Mouse (Mus musculus) hindbrain, embryonic 14.5 days (tissue): Measurements from ENCODE around the gene Smagp. TPM values are rescaled to one million over a fixed set of nuclear protein-coding genes. Genes with fewer than 3 reads are reported as not detected.

Experiments used
- ATAC-seq: fragments of 200-750 bp; cut with Nextera tagmentation; 2 replicates; pipeline ENCODE4 v1.8.0; 2017; ENCODE audit warnings: moderate number of reproducible peaks, mild to moderate bottlenecking, moderate TSS enrichment, moderate library complexity; ENCODE audit not compliant: low FRiP score
- DNase-seq: peaks from one replicate; pipeline ENCODE4 v3.0.0-alpha.2; 2015; ENCODE audit warnings: low spot score
- H3K27ac ChIP-seq: fragments of 300-500 bp; sonication (generic); 2 replicates; pipeline ENCODE4 v1.5.1; 2014; ENCODE audit warnings: mild to moderate bottlenecking, moderate library complexity
- H3K27me3 ChIP-seq: fragments of 300-500 bp; sonication (generic); 2 replicates; pipeline ENCODE4 v1.6.1; 2014; ENCODE audit warnings: mild to moderate bottlenecking, low read length, mixed read lengths; ENCODE audit not compliant: control insufficient read depth, insufficient read depth
- H3K36me3 ChIP-seq: fragments of 300-500 bp; sonication (generic); replicated peaks from 2 replicates; pipeline ENCODE4 v1.6.1; 2014; ENCODE audit not compliant: control insufficient read depth, insufficient read depth
- H3K4me1 ChIP-seq: fragments of 300-500 bp; sonication (generic); replicated peaks from 2 replicates; pipeline ENCODE4 v1.6.1; 2014; ENCODE audit warnings: antibody characterized with exemption, low read length, mixed read lengths; ENCODE audit not compliant: control insufficient read depth, insufficient read depth
- H3K4me2 ChIP-seq: fragments of 300-500 bp; sonication (generic); replicated peaks from 2 replicates; pipeline ENCODE4 v1.6.1; 2014; ENCODE audit warnings: mild to moderate bottlenecking, moderate library complexity
- H3K4me3 ChIP-seq: fragments of 300-500 bp; sonication (generic); replicated peaks from 2 replicates; pipeline ENCODE4 v1.5.1; 2014; ENCODE audit warnings: mild to moderate bottlenecking, low read length
- H3K9ac ChIP-seq: fragments of 300-500 bp; sonication (generic); 2 replicates; pipeline ENCODE4 v1.6.1; 2014
- H3K9me3 ChIP-seq: fragments of 300-500 bp; sonication (generic); 2 replicates; pipeline ENCODE4 v1.6.1; 2016; ENCODE audit warnings: low read length; ENCODE audit not compliant: control insufficient read depth
- WGBS: fragments of 180-500 bp; shearing (Covaris S2); extraction: QIAGEN DNeasy Blood & Tissue Kit; methylation state at CpG from one replicate; pipeline ENCODE4 v1.1.7; 2014; 5-methylcytosine and 5-hydroxymethylcytosine counted together
- polyA plus RNA-seq: library from polyadenylated mRNA; unstranded; fragments of >200 nt; fragmentation: Nextera tagmentation; extraction: Ambion mirVana; gene quantifications from 2 replicates; pipeline ENCODE4 v1.2.1, GENCODE M21; 2014

Gene Smagp
- polyA plus RNA-seq, 1 experiment from 2014 or later, result 5.0 TPM

DNA sequence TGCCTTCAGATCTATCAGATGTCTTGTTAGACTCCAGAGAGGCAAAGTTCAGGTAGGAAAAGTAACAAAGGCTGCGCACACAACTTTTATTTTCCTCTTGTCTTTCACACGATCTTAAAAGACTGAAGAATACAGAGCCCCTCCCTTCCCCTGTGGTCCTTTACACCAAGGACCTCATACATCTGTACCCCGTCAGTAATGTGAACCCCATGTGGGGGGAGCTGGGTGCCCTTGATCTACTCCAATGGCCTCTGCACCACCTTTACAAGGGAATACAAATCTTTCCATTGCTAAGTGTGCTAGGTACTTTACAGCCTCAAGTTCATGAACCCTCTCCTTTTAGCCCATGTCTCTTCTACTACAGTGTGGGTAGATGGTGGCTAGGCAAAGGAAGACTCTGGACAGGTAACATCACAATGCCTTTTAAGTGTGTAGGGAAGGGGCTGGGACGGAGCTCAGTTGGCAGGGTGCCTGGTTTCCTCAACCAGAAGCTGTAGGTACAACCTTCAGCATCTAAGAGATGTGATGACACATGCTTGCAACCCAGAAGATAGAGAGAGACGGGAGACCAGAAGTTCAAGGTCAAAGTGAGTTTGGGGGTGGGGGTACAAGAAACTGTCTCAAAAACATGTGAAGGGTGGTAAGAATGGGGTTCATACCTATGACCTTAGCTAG, 31.3 kb upstream of the Smagp start:
- no peaks in the 10 kb centered on the region for H3K36me3 ChIP-seq
- no peaks in the 10 kb centered on the region for H3K27me3 ChIP-seq

GRCm38 (mm10) chr15:100667420-100667819, 30.7 kb upstream of the Smagp start:
- Histone ChIP-seq H3K4me3 (no peak overlapping the region), H3K9ac (no peak overlapping the region), H3K27me3 (no peaks in the 10 kb centered on the region), H3K27ac (no peak overlapping the region), H3K9me3 (no peaks in the 10 kb centered on the region), H3K4me2 (no peak overlapping the region), H3K4me1 (no peaks in the 10 kb centered on the region), H3K36me3 (no peaks in the 10 kb centered on the region)
- 65% methylated on average over 6 of the region's 6 CpGs for WGBS
- no peak for DNase-seq
- ATAC-seq, result no peak

More for the DNA sequence above, 31.3 kb upstream of the Smagp start:
- H3K4me2 ChIP-seq, result no peak overlapping the region
- no peaks in the 10 kb centered on the region for H3K9me3 ChIP-seq
- 91% methylated on average over 5 of the region's 5 CpGs for WGBS
- DNase-seq (no peak), ATAC-seq (no peak)
- no peaks in the 10 kb centered on the region for H3K4me1 ChIP-seq
- no peak overlapping the region for H3K27ac ChIP-seq
- H3K4me3 ChIP-seq, result no peak overlapping the region
- H3K9ac ChIP-seq, result no peak overlapping the region

DNA sequence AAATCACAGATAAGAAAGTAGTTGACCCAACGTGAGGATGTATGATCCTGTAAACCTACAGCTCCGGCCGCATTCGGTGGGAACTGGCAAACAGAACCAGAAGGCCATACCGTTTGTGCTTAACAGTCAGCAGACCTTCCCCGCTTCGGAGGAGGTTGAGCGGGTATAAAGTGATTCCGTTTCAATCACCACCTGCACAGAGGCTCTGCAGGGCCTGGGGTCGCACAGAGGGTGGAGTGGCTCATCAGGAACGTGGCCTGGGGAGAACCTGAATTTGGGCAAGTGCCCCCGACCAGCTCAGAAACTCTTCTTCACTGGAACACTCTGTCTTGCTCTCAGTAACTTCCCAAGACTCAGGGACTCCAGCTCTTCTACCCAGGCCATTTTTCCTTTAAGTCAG, 30.1 kb upstream of the Smagp start:
- Histone ChIP-seq H3K9me3 (no peaks in the 10 kb centered on the region), H3K27me3 (no peaks in the 10 kb centered on the region), H3K4me2 (no peak overlapping the region), H3K27ac (no peak overlapping the region), H3K9ac (no peak overlapping the region), H3K4me3 (no peak overlapping the region), H3K36me3 (no peaks in the 10 kb centered on the region), H3K4me1 (no peaks in the 10 kb centered on the region)
- WGBS, result 37% methylated on average over 12 of the region's 12 CpGs
- DNase-seq (no peak), ATAC-seq (no peak)

DNA sequence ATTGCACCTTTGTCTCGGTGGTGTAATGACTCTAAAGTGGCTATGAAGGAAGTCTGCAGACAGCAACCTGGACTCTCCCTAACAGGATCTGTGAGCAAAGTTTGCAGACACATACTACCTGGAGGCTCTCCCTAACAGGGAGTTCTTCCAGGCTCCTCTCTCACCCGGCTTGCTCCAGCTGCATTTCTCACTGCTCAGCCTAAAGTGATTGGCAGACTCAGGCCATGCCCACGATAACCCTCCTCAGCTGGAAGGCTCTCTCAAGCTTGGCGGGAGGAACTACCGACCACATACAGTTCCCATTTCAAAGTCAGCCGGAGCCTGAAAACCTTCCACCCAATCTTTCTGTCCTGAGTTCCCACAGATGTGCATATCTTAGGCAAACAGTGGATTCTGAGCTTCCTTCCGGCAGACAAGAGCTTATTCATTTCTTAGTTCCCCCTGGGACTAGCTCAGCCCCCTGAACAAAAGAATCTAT, 29.5 kb upstream of the Smagp start:
- Histone ChIP-seq H3K9ac (no peak overlapping the region), H3K27me3 (no peaks in the 10 kb centered on the region), H3K27ac (no peak overlapping the region), H3K4me2 (no peak overlapping the region), H3K9me3 (no peaks in the 10 kb centered on the region), H3K4me3 (no peak overlapping the region), H3K36me3 (no peaks in the 10 kb centered on the region), H3K4me1 (no peaks in the 10 kb centered on the region)
- ATAC-seq (no peak), DNase-seq (no peak)
- 8% methylated on average over 7 of the region's 7 CpGs for WGBS

- Histone ChIP-seq H3K4me1 (no peaks in the 10 kb centered on the region), H3K36me3 (no peaks in the 10 kb centered on the region), H3K9ac (no peak overlapping the region), H3K4me3 (no peak overlapping the region), H3K27me3 (no peaks in the 10 kb centered on the region), H3K27ac (no peak overlapping the region), H3K4me2 (no peak overlapping the region), H3K9me3 (no peaks in the 10 kb centered on the region)
- WGBS, result 46% methylated on average over 9 of the region's 9 CpGs
- DNase-seq (no peak), ATAC-seq (no peak)
Observed at GRCm38 (mm10) chr15:100665411-100666218, 28.9 kb upstream of the Smagp start.

- no peak for DNase-seq
- H3K9me3 ChIP-seq, result no peaks in the 10 kb centered on the region
- H3K27ac ChIP-seq, result no peak overlapping the region
- no peak overlapping the region for H3K9ac ChIP-seq
- no peaks in the 10 kb centered on the region for H3K27me3 ChIP-seq
- H3K4me2 ChIP-seq, result no peak overlapping the region
- no peak for ATAC-seq
- H3K36me3 ChIP-seq, result no peaks in the 10 kb centered on the region
- no peaks in the 10 kb centered on the region for H3K4me1 ChIP-seq
- no peak overlapping the region for H3K4me3 ChIP-seq
- 87% methylated on average over 9 of the region's 9 CpGs for WGBS
Observed at GRCm38 (mm10) chr15:100664813-100665274, 28.1 kb upstream of the Smagp start.

DNA sequence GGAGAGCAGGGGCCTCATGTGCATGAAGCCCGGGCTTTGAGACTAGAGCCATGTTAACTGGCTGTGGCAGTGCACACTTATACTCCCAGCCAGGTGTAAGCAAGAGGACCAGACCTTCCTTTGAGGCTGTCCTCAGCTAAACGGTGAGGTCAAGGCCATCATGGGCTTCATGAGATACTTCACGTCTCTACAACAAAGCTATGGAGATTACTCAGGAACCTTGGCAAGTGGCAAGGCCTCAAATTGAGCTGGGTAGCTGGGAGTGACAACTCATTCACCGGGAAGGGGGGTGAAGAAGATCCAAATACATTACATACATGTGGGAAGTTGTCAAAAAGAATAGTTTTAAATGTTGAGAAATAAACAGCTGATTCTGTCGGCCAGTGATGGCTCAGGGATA, 24.1 kb upstream of the Smagp start:
- 91% methylated on average over 5 of the region's 5 CpGs for WGBS
- H3K27ac ChIP-seq, result no peak overlapping the region
- ATAC-seq (no peak), DNase-seq (no peak)
- no peaks in the 10 kb centered on the region for H3K4me1 ChIP-seq
- no peak overlapping the region for H3K4me3 ChIP-seq
- no peak overlapping the region for H3K4me2 ChIP-seq
- no peak overlapping the region for H3K9ac ChIP-seq
- H3K9me3 ChIP-seq, result no peaks in the 10 kb centered on the region
- H3K27me3 ChIP-seq, result no peaks in the 10 kb centered on the region
- H3K36me3 ChIP-seq, result no peaks in the 10 kb centered on the region

- ATAC-seq (no peak), DNase-seq (no peak)
- Histone ChIP-seq H3K4me3 (no peak overlapping the region), H3K9ac (no peak overlapping the region), H3K4me2 (no peak overlapping the region), H3K4me1 (no peaks in the 10 kb centered on the region), H3K36me3 (no peaks in the 10 kb centered on the region), H3K9me3 (no peaks in the 10 kb centered on the region), H3K27ac (no peak overlapping the region), H3K27me3 (no peaks in the 10 kb centered on the region)
- WGBS, result 84% methylated on average over 9 of the region's 9 CpGs
Observed at GRCm38 (mm10) chr15:100660306-100660705, 23.6 kb upstream of the Smagp start.

DNA sequence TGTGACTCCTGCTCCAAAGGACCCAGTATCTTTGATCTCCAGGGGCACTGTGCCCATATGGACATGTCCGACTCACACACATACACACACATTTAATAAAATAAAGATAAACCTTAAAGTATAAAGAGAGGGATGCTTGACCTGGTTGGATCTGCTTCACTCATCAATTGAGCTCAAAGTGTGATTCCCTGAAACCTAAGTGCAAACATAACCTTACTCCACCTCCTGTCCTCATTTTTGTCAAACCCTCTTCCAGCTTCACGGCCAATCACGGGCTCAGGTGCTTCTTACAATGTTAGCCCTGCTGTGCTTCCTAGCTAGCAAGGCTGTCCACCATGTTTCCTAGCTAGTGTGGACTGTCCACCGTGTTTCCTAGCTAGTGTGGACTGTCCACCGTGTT, 18.5 kb upstream of the Smagp start:
- WGBS, result 93% methylated on average over 5 of the region's 5 CpGs
- no peak for DNase-seq
- H3K4me2 ChIP-seq, result no peak overlapping the region

More for the DNA sequence above, 18.5 kb upstream of the Smagp start:
- no peak for ATAC-seq
- H3K27me3 ChIP-seq, result no peaks in the 10 kb centered on the region
- no peak overlapping the region for H3K27ac ChIP-seq
- no peak overlapping the region for H3K4me3 ChIP-seq
- H3K9ac ChIP-seq, result no peak overlapping the region
- no peaks in the 10 kb centered on the region for H3K4me1 ChIP-seq
- H3K36me3 ChIP-seq, result no peaks in the 10 kb centered on the region
- H3K9me3 ChIP-seq, result no peaks in the 10 kb centered on the region
